Mouse (Mus musculus): ENCODE results near the gene Fgfr2.
A peak's percentile ranks its signal among the peaks of the same experiment; 100 is the strongest.

Fgfr2 gene

GRCm38 (mm10) chr7:130936472-130936951 is 2186.6 kb downstream of the Fgfr2 start:
- DNase-seq (ENCODE audit: low spot score) = peak; percentile 20

- DNase-seq (ENCODE audit: low spot score) = peak; percentile 75
Measured at GRCm38 (mm10) chr7:130935793-130936471, 2187.2 kb downstream of the Fgfr2 start, which contains the start of gene Htra1. Gene Htra1, plus strand, starts transcription at chr7:130936111.

DNA sequence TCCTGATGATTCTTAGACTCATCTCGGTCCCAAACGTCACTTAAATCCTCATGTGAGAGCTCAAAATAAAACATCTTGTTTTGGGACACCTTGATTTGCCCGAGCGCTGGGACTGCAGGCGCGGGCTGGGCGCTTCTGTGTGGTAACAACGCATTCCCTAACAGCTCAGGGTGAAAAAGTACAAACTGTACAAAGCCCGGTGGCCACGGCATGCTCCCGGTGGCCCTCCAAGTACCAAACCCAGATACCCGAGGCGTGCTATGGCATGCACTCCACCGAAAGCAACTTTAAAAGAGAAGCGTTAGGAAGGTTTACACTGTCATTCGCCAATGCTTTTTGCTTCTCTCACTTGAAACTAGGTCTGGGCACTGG is 2187.7 kb downstream of the Fgfr2 start:
- DNase-seq (ENCODE audit: low spot score) = peak; percentile 28

GRCm38 (mm10) chr7:130934654-130935053 is 2188.5 kb downstream of the Fgfr2 start:
- DNase-seq (ENCODE audit: low spot score) = no peak

- no peak for DNase-seq (ENCODE audit: low spot score)
Measured at GRCm38 (mm10) chr7:130932921-130933320, 2190.2 kb downstream of the Fgfr2 start.

GRCm38 (mm10) chr7:130930401-130930800 is 2192.7 kb downstream of the Fgfr2 start:
- DNase-seq (ENCODE audit: low spot score) = no peak

DNA sequence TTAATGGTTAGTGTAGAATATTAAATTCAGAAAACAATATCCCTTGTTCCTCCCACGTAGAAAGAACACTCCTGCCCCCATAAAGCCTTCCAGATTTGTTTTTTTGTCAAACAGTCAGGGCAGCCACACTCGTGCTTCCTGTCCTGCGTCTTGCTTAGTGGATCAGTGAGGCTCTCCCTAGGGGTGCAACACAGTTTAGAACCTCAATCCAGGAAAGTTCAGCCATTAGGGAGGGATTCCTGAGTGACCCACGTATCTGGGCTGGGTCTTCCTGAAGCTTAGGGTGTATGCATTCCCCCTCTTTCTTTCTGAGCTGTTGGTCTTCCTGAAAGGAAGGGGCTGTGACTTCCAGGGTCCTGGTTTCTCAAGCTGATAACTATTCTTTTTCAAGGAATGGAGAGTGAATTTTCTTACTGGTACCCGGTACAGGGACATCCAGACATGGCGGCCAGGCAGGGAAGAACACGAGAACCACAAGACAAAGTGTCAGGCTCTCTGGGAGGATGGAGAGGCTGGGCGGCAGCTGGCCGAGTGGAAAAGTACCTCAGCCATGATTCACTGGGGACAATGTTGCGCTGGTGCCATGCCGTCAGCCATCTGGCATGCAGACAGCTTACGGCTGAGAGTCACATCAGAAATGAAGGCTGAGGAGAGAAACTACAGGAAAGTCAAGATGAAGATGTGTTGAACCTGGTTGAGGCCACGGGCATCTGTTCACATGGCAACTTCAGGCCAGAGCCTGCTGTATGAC is 2200.0 kb downstream of the Fgfr2 start:
- DNase-seq (ENCODE audit: low spot score) = no peak

- no peak for DNase-seq (ENCODE audit: low spot score)
Measured at GRCm38 (mm10) chr7:130918260-130918659, 2204.9 kb downstream of the Fgfr2 start.

DNA sequence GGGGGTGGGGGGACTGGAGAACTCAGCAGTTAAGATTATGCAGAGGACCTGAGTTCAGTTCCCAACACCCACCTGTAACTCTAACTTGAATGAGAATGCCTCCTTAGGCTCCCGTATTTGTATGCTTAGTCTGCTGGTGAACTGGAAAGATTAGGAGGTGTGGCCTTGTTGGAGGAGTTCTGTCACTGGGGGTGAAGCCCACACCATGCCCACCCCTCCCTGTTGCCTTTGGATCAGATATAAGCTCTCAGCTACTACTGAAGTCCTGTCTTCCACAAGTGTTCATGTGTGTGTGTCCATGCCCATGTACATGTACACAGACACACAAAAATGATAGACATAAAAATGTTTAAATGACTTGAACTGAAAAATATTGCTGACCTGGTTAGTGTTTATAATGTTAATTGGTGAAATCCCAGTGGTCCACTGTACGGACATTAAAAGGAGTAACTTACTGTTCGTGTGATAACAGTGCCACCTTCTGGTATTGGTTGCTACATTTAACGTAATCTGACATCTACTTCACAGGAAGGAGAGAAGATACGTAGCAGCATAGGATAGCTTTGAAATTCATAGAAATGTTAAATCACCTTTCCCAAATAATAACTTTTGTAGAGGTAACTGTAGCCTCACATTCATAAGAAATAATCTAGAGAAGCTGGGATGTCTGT is 2208.3 kb downstream of the Fgfr2 start:
- DNase-seq (ENCODE audit: low spot score) = peak; percentile 51

- no peak for DNase-seq (ENCODE audit: low spot score)
Measured at GRCm38 (mm10) chr7:130910841-130911240, 2212.3 kb downstream of the Fgfr2 start.

GRCm38 (mm10) chr7:130904571-130905365 is 2218.4 kb downstream of the Fgfr2 start:
- DNase-seq (ENCODE audit: low spot score) = no peak

- DNase-seq (ENCODE audit: low spot score) = no peak
Measured at GRCm38 (mm10) chr7:130903505-130904074, 2219.6 kb downstream of the Fgfr2 start.

DNA sequence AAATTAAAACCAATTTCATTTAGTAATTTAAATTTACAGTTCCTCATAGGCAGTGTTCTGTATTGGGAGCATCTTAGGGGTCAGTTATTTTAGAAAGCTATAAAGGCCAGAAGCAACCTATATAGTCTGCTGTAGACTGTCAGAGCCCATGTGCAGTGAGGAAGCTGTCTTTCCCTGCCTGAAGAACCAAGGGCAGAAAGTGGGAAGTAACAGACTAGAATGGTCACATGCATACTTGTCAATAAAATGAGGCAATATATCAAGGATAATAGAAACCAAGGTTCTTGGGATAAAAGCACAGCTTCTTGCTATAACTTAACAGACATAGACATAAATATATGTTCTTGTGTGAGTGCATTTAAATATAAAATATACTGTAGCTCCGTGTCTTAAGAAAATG is 2220.2 kb downstream of the Fgfr2 start:
- no peak for DNase-seq (ENCODE audit: low spot score)

- DNase-seq (ENCODE audit: low spot score) = no peak
Measured at GRCm38 (mm10) chr7:130900233-130900848, 2222.8 kb downstream of the Fgfr2 start.

DNA sequence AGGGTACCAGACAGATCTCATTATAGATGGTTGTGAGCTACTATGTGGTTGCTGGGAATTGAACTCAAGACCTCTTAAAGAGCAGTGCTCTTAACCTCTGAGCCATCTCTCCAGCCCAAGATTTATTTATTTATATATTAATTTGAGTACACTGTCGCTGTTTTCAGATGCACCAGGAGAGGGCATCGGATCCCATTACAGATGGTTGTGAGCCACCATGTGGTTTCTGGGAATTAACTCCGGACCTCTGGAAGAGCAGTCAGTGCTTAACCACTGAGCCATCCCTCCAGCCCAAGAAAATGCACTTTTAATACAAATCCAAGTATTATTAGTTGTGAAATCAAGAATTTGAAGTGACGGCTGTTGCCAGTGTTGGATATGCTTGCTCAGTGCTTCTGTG is 2224.8 kb downstream of the Fgfr2 start:
- DNase-seq (ENCODE audit: low spot score) = no peak

- DNase-seq (ENCODE audit: low spot score) = no peak
Measured at GRCm38 (mm10) chr7:130897201-130897600, 2225.9 kb downstream of the Fgfr2 start.

GRCm38 (mm10) chr7:130896064-130896463 is 2227.1 kb downstream of the Fgfr2 start:
- DNase-seq (ENCODE audit: low spot score) = no peak

DNA sequence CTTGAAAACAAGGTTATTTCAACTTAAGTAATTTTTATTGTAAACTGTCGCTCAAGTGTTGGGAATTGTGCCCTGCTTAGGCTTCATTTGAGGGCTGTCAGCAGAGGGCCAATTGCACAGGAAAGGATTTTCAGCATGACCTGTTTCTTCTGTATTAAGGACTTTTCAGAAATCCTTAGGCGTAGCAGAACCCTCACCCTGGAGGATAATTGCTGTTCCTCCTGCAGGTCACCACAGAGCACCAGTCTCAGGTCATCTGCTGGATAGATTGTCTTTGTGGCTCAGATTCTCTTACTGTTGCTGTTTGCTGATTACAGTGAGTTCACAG is 2227.6 kb downstream of the Fgfr2 start:
- DNase-seq (ENCODE audit: low spot score) = no peak

- no peak for DNase-seq (ENCODE audit: low spot score)
Measured at GRCm38 (mm10) chr7:130894931-130895617, 2228.1 kb downstream of the Fgfr2 start.

DNA sequence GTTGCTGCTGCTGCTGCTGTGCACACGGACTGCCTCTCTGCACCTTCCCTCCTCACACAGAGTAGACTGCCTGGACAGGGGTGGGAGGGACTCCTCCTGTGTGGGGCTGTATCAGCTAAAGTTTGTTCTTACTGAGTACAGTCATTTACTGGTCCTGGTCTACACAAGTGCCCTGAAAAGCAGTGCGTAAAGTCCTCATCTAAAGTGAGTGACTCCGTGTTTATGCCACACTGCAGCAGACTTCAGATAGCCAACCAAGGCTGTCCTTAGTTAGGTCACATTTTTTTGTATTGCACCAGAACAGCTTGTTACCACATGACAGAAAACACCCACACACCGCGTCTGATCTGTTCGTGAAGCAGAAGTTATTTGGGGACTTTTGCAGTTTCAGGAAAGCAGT is 2230.2 kb downstream of the Fgfr2 start:
- DNase-seq (ENCODE audit: low spot score) = peak; percentile 75

- no peak for DNase-seq (ENCODE audit: low spot score)
Measured at GRCm38 (mm10) chr7:130890871-130891270, 2232.3 kb downstream of the Fgfr2 start.

Measured in lung, postnatal 25 days (tissue).